Mouse (Mus musculus): ENCODE measurements around the gene Phgr1. TPM values are rescaled to one million over a fixed set of nuclear protein-coding genes. Genes with fewer than 3 reads are reported as not detected.

Gene Phgr1
- polyA plus RNA-seq, 1 experiment from 2014 or later: not detected

DNA sequence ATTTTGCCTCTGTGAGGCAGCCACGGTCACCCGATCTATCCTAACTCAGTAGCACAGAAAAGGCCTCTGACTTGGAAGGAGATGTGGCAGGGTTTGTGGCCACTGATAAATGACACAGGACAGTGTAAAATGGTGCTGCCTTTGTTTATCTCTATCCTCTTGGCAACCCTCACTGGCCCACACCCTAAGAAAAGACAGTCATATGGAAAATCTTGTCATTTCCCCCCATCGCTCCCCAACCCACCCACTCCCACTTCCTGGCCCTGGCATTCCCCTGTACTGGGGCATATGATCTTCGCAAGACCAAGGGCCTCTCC lies 19.8 kb upstream of the Phgr1 start:
- no peak overlapping the region for H3K4me2 ChIP-seq (replicated peaks)
- 0 out of 2 replicates have a peak overlapping the region, but pooled peaks have one; percentile 3 for H3K27ac ChIP-seq (replicated peaks)
- H3K9me3 ChIP-seq: no peaks in the 10 kb centered on the region
- peaks cover 2% of the 10 kb centered on the region; the same call in 1 of the 2 replicates for H3K27me3 ChIP-seq
- H3K4me3 ChIP-seq: no peak overlapping the region
- no peak for ATAC-seq (ENCODE audit: low FRiP score, low read depth)
- H3K4me1 ChIP-seq: peaks cover 26% of the 10 kb centered on the region
- no peaks in the 10 kb centered on the region for H3K36me3 ChIP-seq
- H3K9ac ChIP-seq (replicated peaks): no peak overlapping the region
- 92% methylated on average over 4 of the region's 4 CpGs for WGBS

DNA sequence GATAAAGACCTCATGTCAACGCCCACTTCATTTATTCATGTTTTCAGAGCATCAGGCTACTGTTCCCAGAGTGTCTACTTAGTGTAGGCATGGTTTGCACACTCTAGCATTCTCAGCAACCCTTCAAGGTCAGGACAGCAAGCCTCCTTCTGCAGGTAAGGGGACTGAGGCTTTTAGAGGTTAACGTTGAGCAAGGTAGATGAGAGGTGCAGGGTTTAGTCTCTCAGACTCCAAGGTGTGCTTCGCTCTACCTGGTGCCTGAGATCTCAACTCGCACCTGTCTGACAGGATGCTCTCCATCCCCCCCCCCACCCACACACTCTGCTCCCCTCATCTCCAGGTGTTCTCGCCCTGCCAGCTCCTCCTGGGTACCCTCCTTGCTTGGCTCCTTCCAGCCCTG lies 18.4 kb upstream of the Phgr1 start:
- Histone ChIP-seq H3K27me3 (peaks cover 16% of the 10 kb centered on the region), H3K4me1 (peaks cover 13% of the 10 kb centered on the region), H3K9ac (replicated peaks) (no peak overlapping the region), H3K27ac (replicated peaks) (no peak overlapping the region), H3K9me3 (no peaks in the 10 kb centered on the region), H3K4me3 (no peak overlapping the region), H3K4me2 (replicated peaks) (no peak overlapping the region), H3K36me3 (no peaks in the 10 kb centered on the region)
- 91% methylated on average over 5 of the region's 5 CpGs for WGBS
- ATAC-seq (ENCODE audit: low FRiP score, low read depth): no peak

DNA sequence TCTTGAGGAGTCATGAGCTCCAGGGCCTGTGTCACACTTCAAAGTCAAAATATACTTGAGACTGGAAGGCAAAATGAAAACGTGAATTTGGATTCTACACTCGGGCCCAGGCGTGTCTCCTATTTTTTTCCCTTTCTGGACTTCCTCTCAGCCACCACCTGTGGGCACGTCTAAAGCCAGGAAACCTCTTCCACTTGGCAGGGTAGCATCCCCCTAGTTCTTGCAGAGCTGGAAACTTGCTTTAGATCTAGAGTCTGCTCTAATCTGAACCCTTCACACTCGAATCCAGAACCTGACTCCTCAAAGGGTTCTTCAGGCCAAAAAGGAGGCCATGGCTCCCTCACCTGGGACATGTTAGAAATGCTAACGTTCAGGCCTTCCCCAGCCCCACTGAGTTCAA lies 17.2 kb upstream of the Phgr1 start:
- H3K4me3 ChIP-seq: no peak overlapping the region
- no peaks in the 10 kb centered on the region for H3K9me3 ChIP-seq
- no peaks in the 10 kb centered on the region for H3K36me3 ChIP-seq
- 87% methylated on average over 6 of the region's 6 CpGs for WGBS
- ATAC-seq (ENCODE audit: low FRiP score, low read depth): no peak
- no peak overlapping the region for H3K9ac ChIP-seq (replicated peaks)
- peaks cover 7% of the 10 kb centered on the region for H3K4me1 ChIP-seq
- H3K4me2 ChIP-seq (replicated peaks): no peak overlapping the region
- H3K27me3 ChIP-seq: peaks cover 22% of the 10 kb centered on the region
- no peak overlapping the region for H3K27ac ChIP-seq (replicated peaks)

- H3K36me3 ChIP-seq: no peaks in the 10 kb centered on the region
- WGBS: 84% methylated on average over 4 of the region's 4 CpGs
Observed at GRCm38 (mm10) chr2:118756103-118756502, 16.5 kb upstream of the Phgr1 start.

GRCm38 (mm10) chr2:118759828-118760227 lies 12.7 kb upstream of the Phgr1 start:
- H3K9me3 ChIP-seq: no peaks in the 10 kb centered on the region
- H3K4me2 ChIP-seq (replicated peaks): no peak overlapping the region
- WGBS: 17% methylated on average over 8 of the region's 8 CpGs
- H3K27me3 ChIP-seq: peaks cover 41% of the 10 kb centered on the region
- no peak overlapping the region for H3K27ac ChIP-seq (replicated peaks)
- H3K9ac ChIP-seq (replicated peaks): no peak overlapping the region
- no peak overlapping the region for H3K4me3 ChIP-seq
- H3K36me3 ChIP-seq: no peaks in the 10 kb centered on the region
- H3K4me1 ChIP-seq: peaks cover 44% of the 10 kb centered on the region
- ATAC-seq (ENCODE audit: low FRiP score, low read depth): peak; percentile 13; the same call in 1 of the 2 replicates

More at GRCm38 (mm10) chr2:118756103-118756502, 16.5 kb upstream of the Phgr1 start:
- Histone ChIP-seq H3K27me3 (peaks cover 25% of the 10 kb centered on the region), H3K4me3 (no peak overlapping the region), H3K9ac (replicated peaks) (no peak overlapping the region), H3K4me1 (peaks cover 11% of the 10 kb centered on the region), H3K9me3 (no peaks in the 10 kb centered on the region), H3K27ac (replicated peaks) (no peak overlapping the region), H3K4me2 (replicated peaks) (no peak overlapping the region)
- ATAC-seq (ENCODE audit: low FRiP score, low read depth): no peak

DNA sequence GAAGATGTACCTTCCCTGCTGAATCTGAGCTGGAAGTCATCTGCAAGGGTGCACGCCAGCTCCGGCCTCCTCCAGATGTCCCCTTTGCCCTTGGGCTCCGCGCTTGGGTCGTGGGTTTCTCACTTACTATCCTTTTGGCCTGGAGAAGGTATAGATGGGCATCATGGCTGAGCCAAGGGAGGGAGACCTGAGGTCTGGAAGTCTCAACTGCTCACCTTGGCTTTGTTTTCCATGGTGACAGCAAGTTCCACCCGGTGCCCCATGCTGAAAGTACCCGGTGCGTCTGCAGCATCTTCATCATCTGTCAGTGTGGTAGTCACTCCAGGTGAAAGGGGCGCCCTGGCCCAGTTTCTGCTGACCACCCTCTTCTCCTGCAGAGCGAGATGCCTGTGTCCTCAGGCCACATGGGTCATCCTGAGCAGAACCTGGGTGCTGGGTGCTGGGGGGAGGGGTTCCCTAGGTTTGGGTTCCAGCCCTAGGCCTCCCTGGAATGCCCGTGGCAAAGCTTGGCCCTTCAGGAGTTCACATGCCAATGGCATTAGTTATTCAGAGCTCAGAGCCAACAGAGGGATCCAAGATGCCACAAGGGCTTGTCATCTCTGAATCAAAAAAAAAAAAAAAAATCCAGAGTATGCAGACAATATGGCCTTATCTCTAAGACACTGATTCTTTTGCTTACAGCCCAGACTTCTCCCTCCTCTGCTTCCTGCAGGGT lies 12.1 kb upstream of the Phgr1 start:
- H3K4me3 ChIP-seq: no peak overlapping the region
- no peak overlapping the region for H3K9ac ChIP-seq (replicated peaks)
- peaks cover 41% of the 10 kb centered on the region for H3K27me3 ChIP-seq
- H3K9me3 ChIP-seq: no peaks in the 10 kb centered on the region
- WGBS: 84% methylated on average over 11 of the region's 11 CpGs
- no peak overlapping the region for H3K27ac ChIP-seq (replicated peaks)
- no peak overlapping the region for H3K4me2 ChIP-seq (replicated peaks)
- H3K4me1 ChIP-seq: peaks cover 44% of the 10 kb centered on the region
- H3K36me3 ChIP-seq: no peaks in the 10 kb centered on the region
- no peak for ATAC-seq (ENCODE audit: low FRiP score, low read depth)

DNA sequence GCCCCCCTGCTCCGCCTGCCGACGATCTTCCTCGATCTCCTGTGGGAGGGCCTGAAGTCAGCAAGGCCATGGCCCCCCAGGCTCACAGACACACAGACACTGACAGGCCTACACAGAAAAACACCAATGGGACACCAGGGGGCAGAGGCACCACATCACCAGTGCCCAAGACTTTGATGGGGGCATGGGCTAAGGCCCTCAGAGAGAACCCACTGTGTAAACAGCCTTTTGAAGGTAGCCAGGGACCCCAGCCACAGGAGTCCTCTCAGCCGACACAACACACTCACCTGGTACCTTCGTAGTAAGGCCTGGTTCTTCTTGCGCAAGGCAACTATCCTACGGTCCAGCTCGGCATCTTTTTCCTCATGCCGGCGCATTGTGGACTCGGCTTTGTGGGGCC lies 11.2 kb upstream of the Phgr1 start:
- H3K36me3 ChIP-seq: no peaks in the 10 kb centered on the region
- H3K27ac ChIP-seq (replicated peaks): peak overlapping the region; percentile 97
- H3K4me3 ChIP-seq: no peak overlapping the region
- peaks cover 44% of the 10 kb centered on the region for H3K4me1 ChIP-seq
- no peaks in the 10 kb centered on the region for H3K9me3 ChIP-seq
- H3K4me2 ChIP-seq (replicated peaks): peak overlapping the region; percentile 49
- 86% methylated on average over 12 of the region's 12 CpGs for WGBS
- H3K9ac ChIP-seq (replicated peaks): peak overlapping the region; percentile 59
- no peak for ATAC-seq (ENCODE audit: low FRiP score, low read depth)
- H3K27me3 ChIP-seq: peaks cover 43% of the 10 kb centered on the region

DNA sequence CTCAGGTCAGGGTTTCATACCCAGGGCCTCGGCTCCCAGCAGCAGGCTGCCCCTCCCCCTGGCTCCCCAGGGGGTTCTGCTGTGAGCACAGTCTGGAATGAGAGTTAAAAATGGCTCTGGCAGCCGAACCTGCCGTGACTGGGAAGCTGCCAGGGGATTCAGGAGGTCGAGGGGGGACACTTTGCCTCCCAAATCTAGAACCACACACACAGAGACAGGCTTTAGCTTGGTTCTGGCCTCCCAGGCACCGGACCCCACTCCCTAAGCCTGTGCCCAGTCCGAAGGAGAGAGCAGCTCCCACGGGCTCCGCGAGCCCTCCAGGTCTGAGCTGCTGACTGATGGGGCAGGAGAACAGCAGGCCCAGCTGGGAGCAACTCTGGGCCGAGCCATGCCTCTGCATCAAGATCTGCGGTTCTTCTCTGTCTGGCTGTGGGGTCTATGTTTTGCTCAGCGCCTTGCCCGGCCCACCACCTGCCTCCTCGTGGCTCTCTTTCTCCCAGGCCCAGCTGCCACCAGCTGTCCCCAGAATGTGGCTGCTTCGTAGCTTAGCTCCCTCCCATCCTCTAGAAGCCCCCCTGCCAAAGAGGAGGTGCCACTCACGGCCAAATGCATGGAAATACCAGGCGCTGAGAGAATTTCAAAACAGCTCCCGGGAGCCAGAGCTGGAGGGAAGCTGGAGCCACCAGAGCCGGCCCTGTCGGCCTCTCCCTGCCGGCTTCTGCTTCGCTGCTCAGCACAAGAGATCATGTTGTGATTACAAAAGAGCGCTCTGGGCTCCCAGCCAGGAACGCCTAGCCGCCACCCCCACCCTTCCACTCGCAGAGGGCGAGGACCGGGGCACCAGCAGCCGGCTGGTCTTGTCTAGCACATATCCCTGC lies 10.4 kb upstream of the Phgr1 start, which contains the start of gene Ccdc9b:
Gene Ccdc9b, minus strand, starts transcription at position 756 of the 878 bp plus-strand sequence.
- Histone ChIP-seq H3K9ac (replicated peaks) (peak within 1 kb of the TSS; percentile 59), H3K4me3 (peak within 1 kb of the TSS; percentile 28), H3K4me1 (peaks cover 44% of the 10 kb centered on the region), H3K27ac (replicated peaks) (peak within 1 kb of the TSS; percentile 97), H3K4me2 (replicated peaks) (peak within 1 kb of the TSS; percentile 49), H3K27me3 (peaks cover 43% of the 10 kb centered on the region), H3K9me3 (no peaks in the 10 kb centered on the region), H3K36me3 (no peaks in the 10 kb centered on the region)
- WGBS: 4% methylated on average over 29 of the region's 29 CpGs
- peak; percentile 85 for ATAC-seq (ENCODE audit: low FRiP score, low read depth)

GRCm38 (mm10) chr2:118762784-118763148 lies 9.8 kb upstream of the Phgr1 start:
- ATAC-seq (ENCODE audit: low FRiP score, low read depth): no peak
- peak overlapping the region; percentile 59 for H3K9ac ChIP-seq (replicated peaks)
- H3K4me3 ChIP-seq: 0 out of 2 replicates have a peak overlapping the region, but pooled peaks have one; percentile 28
- no peaks in the 10 kb centered on the region for H3K9me3 ChIP-seq
- peaks cover 44% of the 10 kb centered on the region for H3K4me1 ChIP-seq
- H3K27me3 ChIP-seq: peaks cover 42% of the 10 kb centered on the region
- no peaks in the 10 kb centered on the region for H3K36me3 ChIP-seq
- H3K4me2 ChIP-seq (replicated peaks): peak overlapping the region; percentile 49
- 12% methylated on average over 10 of the region's 10 CpGs for WGBS
- peak overlapping the region; percentile 97 for H3K27ac ChIP-seq (replicated peaks)

DNA sequence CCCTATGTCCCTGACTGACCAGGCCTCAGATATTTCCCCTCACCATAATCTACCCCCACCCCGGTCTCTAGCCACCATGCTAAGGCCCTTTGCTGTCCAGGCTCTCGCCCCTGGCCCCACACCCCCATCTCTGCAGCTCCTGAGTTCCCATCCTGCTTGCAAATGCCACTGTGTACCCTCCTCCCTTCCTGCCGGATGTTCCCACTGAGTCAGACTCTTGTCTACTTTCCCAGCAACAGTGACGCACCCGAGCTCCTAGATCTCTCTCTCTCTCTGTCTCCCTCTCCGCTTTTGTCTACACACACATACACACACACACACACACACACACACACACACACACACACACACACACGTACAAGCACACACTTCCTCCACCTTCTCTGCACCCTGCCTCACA lies 9.1 kb upstream of the Phgr1 start:
- Histone ChIP-seq H3K4me2 (replicated peaks) (no peak overlapping the region), H3K27ac (replicated peaks) (peak overlapping the region; percentile 97), H3K36me3 (no peaks in the 10 kb centered on the region), H3K9ac (replicated peaks) (no peak overlapping the region), H3K4me3 (no peak overlapping the region), H3K9me3 (no peaks in the 10 kb centered on the region), H3K4me1 (peaks cover 44% of the 10 kb centered on the region), H3K27me3 (peaks cover 35% of the 10 kb centered on the region)
- no peak for ATAC-seq (ENCODE audit: low FRiP score, low read depth)
- 70% methylated on average over 7 of the region's 7 CpGs for WGBS

DNA sequence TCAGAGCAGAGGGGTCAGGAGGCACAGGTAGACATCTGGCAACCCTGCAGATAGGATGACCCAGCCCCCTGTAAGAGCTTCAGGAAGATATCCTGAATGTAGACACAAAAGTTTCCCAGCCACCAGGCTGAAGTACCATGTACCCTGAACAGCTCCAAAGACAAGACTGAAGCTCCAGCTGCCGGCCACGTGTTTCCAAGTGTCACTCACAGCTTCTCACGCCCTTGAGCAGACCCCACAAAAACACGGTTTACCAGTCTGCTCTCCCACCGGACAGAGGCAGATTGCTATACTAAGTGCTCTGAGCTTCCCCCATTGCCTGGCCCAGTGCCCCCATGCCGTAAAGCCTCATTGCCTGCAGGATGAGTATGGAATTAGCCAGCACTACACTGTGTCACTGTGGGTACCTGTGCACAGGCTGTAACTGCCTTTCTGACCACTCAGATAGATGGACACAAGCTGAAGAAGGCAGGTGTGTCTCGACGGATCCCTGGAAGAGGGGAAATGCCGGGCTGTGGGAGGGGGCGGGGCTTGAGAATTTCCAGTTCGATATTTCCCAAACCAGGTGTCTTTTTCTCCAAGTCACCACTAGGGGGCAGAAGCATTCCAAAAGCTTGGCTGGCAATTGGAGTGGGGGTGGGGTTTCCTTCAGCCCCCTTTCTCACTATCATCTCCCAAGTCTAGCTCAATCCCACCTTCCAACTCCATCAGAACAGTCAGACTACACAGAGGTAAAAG lies 8.3 kb upstream of the Phgr1 start:
- H3K9ac ChIP-seq (replicated peaks): no peak overlapping the region
- 27% methylated on average over 11 of the region's 11 CpGs for WGBS
- H3K4me3 ChIP-seq: no peak overlapping the region
- no peak overlapping the region for H3K4me2 ChIP-seq (replicated peaks)
- H3K27ac ChIP-seq (replicated peaks): no peak overlapping the region
- ATAC-seq (ENCODE audit: low FRiP score, low read depth): no peak
- H3K4me1 ChIP-seq: peaks cover 42% of the 10 kb centered on the region
- peaks cover 27% of the 10 kb centered on the region for H3K27me3 ChIP-seq
- no peaks in the 10 kb centered on the region for H3K9me3 ChIP-seq
- H3K36me3 ChIP-seq: no peaks in the 10 kb centered on the region

DNA sequence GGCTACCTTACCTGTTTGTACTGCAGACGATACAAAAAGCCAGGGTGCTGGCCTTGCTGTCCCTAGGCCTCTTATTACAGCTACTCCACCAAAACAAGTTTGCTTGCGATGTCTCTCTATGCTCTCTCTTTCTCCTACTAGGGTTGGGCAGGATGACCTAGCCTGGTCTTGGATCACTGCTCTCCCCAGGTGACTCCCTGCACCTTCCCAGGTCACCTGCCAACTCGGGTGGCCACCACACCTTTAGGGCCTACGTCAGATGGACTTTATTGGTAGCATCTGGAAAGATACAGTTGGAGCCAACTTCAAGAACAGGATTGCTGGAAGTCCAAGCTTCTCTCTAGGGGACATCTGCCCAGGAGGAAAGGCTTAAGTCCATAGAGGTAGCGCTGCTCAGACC lies 7.7 kb upstream of the Phgr1 start:
- H3K9ac ChIP-seq (replicated peaks): no peak overlapping the region
- H3K9me3 ChIP-seq: no peaks in the 10 kb centered on the region
- H3K4me2 ChIP-seq (replicated peaks): no peak overlapping the region
- 84% methylated on average over 5 of the region's 5 CpGs for WGBS
- H3K4me3 ChIP-seq: no peak overlapping the region
- H3K27me3 ChIP-seq: peaks cover 23% of the 10 kb centered on the region
- no peak for ATAC-seq (ENCODE audit: low FRiP score, low read depth)
- H3K36me3 ChIP-seq: no peaks in the 10 kb centered on the region
- no peak overlapping the region for H3K27ac ChIP-seq (replicated peaks)
- peaks cover 37% of the 10 kb centered on the region for H3K4me1 ChIP-seq

Data from midbrain, embryonic 12.5 days (tissue).